Mouse (Mus musculus): Measurements from ENCODE around the gene Sec31b.

GRCm38 (mm10) chr19:44535376-44535775 lies 10.3 kb downstream of the Sec31b start:
- TF ChIP-seq GATA1 (IDR thresholded peaks at IDR 0.05; ENCODE audit: borderline replicate concordance, low read length) (no peak), FLI1 (IDR thresholded peaks at IDR 0.05; ENCODE audit: low read length) (no peak)
